Mouse (Mus musculus) heart, embryonic 11.5 days (tissue): ENCODE measurements around the gene Ostc. TPM values are rescaled to one million over a fixed set of nuclear protein-coding genes. Genes with fewer than 3 reads are reported as not detected.
A peak's percentile ranks its signal among the peaks of the same experiment; 100 is the strongest.

Experiments
- ATAC-seq: fragments of 200-750 bp; cut with Nextera tagmentation; replicated peaks from 2 replicates; pipeline ENCODE4 v1.8.0; 2017; ENCODE audit warnings: moderate library complexity; ENCODE audit not compliant: insufficient number of reproducible peaks, low FRiP score, low TSS enrichment
- H3K27ac ChIP-seq: fragments of 300-500 bp; sonication (generic); 2 replicates; pipeline ENCODE4 v1.5.1; 2014; ENCODE audit warnings: mild to moderate bottlenecking, low read depth, low read length
- H3K27me3 ChIP-seq: fragments of 300-500 bp; sonication (generic); 2 replicates; pipeline ENCODE4 v1.6.1; 2014; ENCODE audit warnings: mild to moderate bottlenecking, low read length, mixed read lengths; ENCODE audit not compliant: control insufficient read depth, insufficient read depth
- H3K36me3 ChIP-seq: fragments of 300-500 bp; sonication (generic); 2 replicates; pipeline ENCODE4 v1.6.1; 2014; ENCODE audit warnings: mild to moderate bottlenecking, low read length, moderate library complexity, mixed read lengths; ENCODE audit not compliant: control insufficient read depth, insufficient read depth
- H3K4me1 ChIP-seq: fragments of 300-500 bp; sonication (generic); 2 replicates; pipeline ENCODE4 v1.6.1; 2014; ENCODE audit warnings: low read length; ENCODE audit not compliant: control insufficient read depth, insufficient read depth
- H3K4me2 ChIP-seq: fragments of 300-500 bp; sonication (generic); 2 replicates; pipeline ENCODE4 v1.6.1; 2014; ENCODE audit warnings: mild to moderate bottlenecking, moderate library complexity
- H3K4me3 ChIP-seq: fragments of 300-500 bp; sonication (generic); 2 replicates; pipeline ENCODE4 v1.5.1; 2014; ENCODE audit warnings: low read depth, low read length
- H3K9ac ChIP-seq: fragments of 300-500 bp; sonication (generic); 2 replicates; pipeline ENCODE4 v1.6.1; 2014; ENCODE audit warnings: mild to moderate bottlenecking, low read depth, low read length, moderate library complexity
- H3K9me3 ChIP-seq: fragments of 300-500 bp; sonication (generic); replicated peaks from 2 replicates; pipeline ENCODE4 v1.6.1; 2016; ENCODE audit warnings: low read length; ENCODE audit not compliant: control insufficient read depth
- WGBS: fragments of 180-500 bp; shearing (Covaris S2); extraction: QIAGEN DNeasy Blood & Tissue Kit; methylation state at CpG from one replicate; pipeline ENCODE4 v1.1.7; 2014; ENCODE audit not compliant: insufficient replicate concordance; 5-methylcytosine and 5-hydroxymethylcytosine counted together
- polyA plus RNA-seq: library from polyadenylated mRNA; unstranded; fragments of >200 nt; fragmentation: Nextera tagmentation; extraction: Ambion mirVana; gene quantifications from 2 replicates; pipeline ENCODE4 v1.2.1, GENCODE M21; 2014

Ostc gene
- polyA plus RNA-seq = 282 and 300 TPM in 2 replicates

DNA sequence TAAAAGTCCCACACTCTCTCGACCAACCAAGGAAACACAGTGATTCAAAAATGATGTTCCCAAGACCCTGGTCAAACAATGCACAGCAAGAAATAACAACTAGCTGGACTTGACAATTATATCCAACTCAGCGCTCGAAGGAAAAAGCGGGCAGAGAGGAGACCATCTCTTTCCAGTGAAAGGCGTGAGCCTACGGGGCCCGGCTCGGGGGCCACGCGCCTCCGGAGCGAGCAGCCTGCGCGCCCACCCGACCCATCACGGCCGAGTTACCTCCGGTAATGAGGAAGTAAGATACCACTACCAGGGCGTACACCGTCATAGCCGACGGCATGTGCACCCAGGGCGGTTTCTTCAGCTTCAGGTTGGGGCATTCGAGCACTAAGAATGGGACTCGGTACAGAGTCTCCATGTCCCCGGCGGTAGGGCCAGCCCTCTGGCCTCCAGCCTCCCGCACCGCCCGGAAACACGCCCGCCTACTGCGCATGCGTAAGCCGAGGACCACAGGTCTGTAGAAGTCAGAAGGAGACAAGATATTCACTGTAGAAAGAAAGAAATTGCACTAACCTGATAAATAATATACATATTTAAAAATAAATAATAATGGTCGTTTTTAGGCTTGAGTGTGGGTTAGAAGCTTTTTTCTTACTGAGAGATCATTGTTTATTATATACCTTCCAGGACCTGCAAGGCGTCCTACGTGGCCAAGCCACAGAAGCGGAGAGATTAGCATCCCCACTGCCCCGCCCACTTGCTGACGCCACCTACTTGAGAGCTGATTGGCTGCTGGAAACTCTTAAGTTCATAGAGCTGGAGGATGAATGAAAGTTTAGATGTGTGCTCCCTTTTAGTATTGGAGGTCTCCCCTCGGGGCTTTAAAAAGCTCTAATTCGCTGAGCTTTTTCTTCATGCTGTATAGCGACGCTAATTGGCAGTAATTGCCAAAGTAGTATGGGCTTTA is at the start of gene Ostc:
Gene Ostc (minus strand): TSS at position 478 of the 958 bp plus-strand sequence.
- H3K9me3 ChIP-seq = no peaks in the 10 kb centered on the region
- H3K27me3 ChIP-seq = no peaks in the 10 kb centered on the region
- no peaks in the 10 kb centered on the region for H3K36me3 ChIP-seq
- H3K9ac ChIP-seq = peak within 1 kb of the TSS; percentile 92
- peak within 1 kb of the TSS; percentile 76 for H3K4me2 ChIP-seq
- H3K27ac ChIP-seq = peak within 1 kb of the TSS; percentile 88
- peak within 1 kb of the TSS; percentile 84 for H3K4me3 ChIP-seq
- H3K4me1 ChIP-seq = peaks cover 7% of the 10 kb centered on the region
- WGBS = under 1% methylated on average over 45 of the region's 45 CpGs
- peak; percentile 96 for ATAC-seq

DNA sequence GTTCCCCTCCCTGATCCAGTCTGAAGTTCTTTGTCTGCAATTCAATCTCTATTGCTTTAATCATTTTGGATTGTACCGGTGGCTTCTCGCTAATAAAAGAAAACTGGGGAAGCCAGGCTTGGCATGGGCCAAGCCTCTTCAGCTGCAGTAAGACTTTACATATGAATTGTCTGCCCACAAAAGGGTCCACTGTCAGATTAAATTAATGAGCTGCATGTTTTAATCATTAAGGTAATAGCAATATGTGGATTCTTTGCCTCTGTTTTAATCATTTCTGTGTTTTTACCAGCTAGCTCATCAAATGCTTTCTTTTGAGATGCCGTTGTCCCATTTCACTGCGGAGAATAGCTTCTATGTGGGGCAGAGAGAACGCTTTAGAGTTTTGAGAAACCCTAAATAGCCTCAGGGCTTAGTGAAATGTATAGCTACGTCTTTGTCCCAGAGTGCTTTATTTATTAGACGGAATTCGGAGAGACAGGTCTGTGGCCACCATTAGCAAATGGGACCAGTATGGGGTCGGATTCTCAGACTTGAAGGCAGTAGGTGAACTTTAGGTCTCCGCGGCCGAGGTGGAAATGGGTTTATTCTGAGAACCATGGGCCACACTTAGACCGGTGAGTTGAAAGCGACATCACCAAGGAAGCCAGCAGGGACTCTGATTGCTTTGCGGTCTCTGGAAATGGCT is 49.1 kb upstream of the Ostc start:
- Histone ChIP-seq H3K4me1 (no peaks in the 10 kb centered on the region), H3K27me3 (no peaks in the 10 kb centered on the region), H3K27ac (no peak overlapping the region), H3K4me3 (no peak overlapping the region), H3K9ac (no peak overlapping the region), H3K36me3 (no peaks in the 10 kb centered on the region), H3K9me3 (no peaks in the 10 kb centered on the region), H3K4me2 (no peak overlapping the region)
- 80% methylated on average over 15 of the region's 15 CpGs for WGBS
- no peak for ATAC-seq

DNA sequence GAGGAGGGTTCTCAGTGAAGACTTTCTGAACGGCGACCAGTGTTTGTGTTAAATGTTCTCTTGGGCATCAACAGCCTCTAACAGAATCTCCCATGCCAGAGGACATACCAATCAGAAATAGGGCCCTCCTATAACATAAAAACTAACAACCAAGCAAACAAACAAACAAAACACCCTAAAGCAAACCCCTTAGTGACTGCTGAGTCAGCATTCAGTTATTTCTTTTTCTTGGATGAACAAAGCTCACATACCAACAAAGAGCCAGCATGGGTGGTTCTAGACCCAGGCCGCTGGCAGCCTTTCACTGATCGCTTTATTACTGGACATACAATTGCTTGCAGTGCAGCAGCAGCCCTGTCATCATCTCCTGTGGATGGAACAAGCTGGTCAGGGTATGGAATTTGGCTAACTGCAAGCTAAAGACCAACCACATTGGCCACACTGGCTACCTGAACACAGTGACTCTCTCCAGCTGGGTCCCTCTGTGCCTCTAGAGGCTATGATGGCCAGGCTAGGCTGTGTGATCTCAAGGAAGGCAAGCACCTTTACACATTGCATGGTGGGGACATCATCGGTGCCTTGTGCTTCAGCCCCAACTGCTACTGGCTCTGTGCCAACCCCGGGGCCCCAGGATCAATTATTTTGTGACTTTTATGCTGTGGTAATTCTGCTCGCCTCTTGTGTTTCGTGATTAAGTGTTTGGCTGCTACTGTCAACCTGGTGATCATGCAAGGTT is 48.0 kb upstream of the Ostc start:
- H3K4me2 ChIP-seq = no peak overlapping the region
- 86% methylated on average over 8 of the region's 8 CpGs for WGBS
- ATAC-seq = no peak
- H3K36me3 ChIP-seq = no peaks in the 10 kb centered on the region
- H3K9me3 ChIP-seq = no peaks in the 10 kb centered on the region
- H3K4me3 ChIP-seq = no peak overlapping the region
- no peak overlapping the region for H3K9ac ChIP-seq
- H3K27me3 ChIP-seq = no peaks in the 10 kb centered on the region
- no peak overlapping the region for H3K27ac ChIP-seq
- no peaks in the 10 kb centered on the region for H3K4me1 ChIP-seq

DNA sequence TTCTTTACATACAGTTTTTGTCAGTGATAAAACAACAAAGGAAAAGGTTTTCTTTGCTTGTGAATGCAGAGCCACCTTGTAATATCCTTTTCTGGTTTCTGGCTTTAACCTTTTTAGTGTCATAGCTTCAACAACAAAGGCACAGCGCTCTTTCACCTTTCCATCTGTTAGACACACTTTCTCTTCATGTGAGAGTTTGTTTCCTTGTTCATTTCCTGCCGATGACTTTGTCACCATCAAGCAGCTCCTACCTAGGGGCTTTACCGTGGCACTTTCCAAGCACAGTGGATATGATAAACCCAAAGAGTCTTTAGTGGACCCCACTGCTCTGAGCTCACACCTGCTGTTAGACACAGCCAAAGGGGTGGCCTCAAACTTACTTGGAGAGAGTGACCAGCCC is 40.0 kb upstream of the Ostc start:
- Histone ChIP-seq H3K36me3 (no peaks in the 10 kb centered on the region), H3K9ac (no peak overlapping the region)
- WGBS = 79% methylated on average over 3 of the region's 3 CpGs

DNA sequence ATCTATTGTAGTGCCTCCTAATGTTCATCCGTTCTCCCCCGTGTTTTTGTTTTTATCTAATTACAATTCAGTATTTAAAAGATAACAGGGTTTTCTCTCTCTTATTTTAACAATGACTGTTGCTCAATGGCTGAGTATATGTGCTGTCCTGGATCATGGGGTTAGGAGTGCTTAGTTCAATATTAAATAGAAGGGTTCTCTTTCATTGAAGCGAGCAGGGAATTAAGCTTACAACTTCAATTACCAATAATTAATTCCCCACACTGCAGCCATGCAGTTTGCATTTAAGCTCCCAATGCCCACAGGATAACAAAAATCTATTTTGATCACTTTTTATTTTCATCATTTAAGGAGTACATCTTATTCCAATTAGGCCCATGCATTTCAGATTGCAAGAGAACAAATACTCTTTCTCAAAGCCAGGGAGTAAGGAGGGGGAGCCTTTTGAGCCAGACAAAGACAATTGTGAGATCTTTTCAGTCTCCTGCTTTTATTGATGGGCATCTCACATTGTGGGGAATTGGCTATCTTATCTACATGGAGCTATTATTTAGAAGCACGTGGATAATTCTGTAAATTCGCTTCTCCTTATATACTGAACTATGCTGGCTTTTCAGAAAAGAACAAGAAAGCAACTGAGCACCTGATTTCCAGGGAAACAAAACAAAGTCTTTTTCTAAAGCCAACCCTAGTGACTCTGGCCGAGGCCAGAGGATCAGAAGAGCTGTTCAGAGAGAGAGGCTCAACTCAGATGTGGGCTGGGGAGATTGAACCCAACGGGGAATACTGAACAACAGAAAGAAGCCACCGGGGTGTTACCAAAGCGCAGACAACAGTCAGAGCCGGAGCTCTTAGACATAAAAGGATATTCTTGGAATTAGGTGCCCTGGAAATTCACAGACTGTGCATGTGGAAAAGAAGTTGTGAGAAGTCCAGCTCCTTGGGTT is 37.7 kb upstream of the Ostc start:
- Histone ChIP-seq H3K9ac (no peak overlapping the region), H3K27ac (no peak overlapping the region), H3K4me2 (no peak overlapping the region), H3K36me3 (no peaks in the 10 kb centered on the region), H3K27me3 (no peaks in the 10 kb centered on the region), H3K4me3 (no peak overlapping the region), H3K4me1 (no peaks in the 10 kb centered on the region), H3K9me3 (no peaks in the 10 kb centered on the region)
- 73% methylated on average over 10 of the region's 10 CpGs for WGBS
- no peak for ATAC-seq

More for the DNA sequence above, 40.0 kb upstream of the Ostc start:
- Histone ChIP-seq H3K9me3 (no peaks in the 10 kb centered on the region), H3K27me3 (no peaks in the 10 kb centered on the region), H3K4me3 (no peak overlapping the region), H3K4me2 (no peak overlapping the region), H3K27ac (no peak overlapping the region), H3K4me1 (no peaks in the 10 kb centered on the region)
- no peak for ATAC-seq

DNA sequence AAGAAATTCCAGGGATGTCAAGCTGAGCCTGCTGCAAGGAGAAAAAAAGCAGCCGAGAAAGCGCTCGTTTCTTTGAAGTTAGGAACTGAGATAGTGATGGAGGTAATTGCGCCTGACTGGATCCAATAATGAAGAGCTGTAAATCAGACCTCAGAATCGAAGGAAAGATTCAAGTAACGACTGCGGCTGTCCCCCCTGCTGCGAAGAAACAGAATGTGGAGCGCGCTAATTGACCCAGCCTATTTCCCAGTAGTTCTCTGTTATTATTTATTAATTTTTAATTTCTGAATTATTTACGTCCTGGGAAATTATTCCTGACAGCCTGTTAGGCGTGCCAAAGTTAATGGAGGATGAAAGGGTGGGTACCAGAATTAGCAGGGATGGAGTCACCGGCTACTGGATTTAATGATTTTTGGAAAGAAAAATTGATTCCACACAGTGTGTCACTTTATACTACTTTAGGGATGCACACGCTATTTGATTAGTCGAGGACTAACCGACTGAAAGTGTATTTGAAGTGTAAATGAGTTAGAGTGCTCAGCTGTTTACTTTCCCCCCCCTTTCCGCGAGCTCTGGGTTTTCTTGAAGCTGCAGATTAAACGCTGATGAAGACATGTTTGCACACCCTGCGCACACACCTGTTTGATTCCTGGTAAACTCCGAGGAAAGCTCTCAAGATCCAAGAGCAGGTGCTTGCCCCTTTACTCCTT is 28.6 kb upstream of the Ostc start:
- Histone ChIP-seq H3K36me3 (no peaks in the 10 kb centered on the region), H3K27ac (no peak overlapping the region), H3K9ac (no peak overlapping the region), H3K4me3 (no peak overlapping the region), H3K27me3 (no peaks in the 10 kb centered on the region), H3K4me2 (no peak overlapping the region), H3K9me3 (no peaks in the 10 kb centered on the region), H3K4me1 (no peaks in the 10 kb centered on the region)
- ATAC-seq = no peak
- WGBS = 61% methylated on average over 21 of the region's 21 CpGs

DNA sequence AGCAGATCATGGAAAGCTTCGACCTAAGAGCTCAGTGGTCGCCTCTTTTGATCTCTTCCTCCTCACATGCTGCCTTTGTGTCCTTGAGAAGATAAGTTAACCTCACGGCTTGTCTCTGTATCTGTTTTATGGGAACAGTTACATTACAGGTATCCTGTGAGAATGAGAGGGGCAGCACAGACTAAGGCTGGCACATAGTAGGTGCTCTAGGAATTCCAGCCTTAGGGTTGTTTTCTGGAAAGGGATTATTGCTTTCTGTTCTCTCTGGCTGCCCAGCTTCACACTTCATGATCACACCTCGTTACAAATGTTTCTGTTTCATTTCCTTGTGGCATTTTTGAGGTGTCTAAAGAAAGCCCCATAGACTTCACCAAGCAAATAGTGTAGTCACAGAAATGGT is 27.5 kb upstream of the Ostc start:
- no peak overlapping the region for H3K27ac ChIP-seq
- no peaks in the 10 kb centered on the region for H3K9me3 ChIP-seq
- H3K27me3 ChIP-seq = no peaks in the 10 kb centered on the region
- WGBS = 36% methylated on average over 4 of the region's 4 CpGs
- no peak for ATAC-seq
- no peaks in the 10 kb centered on the region for H3K36me3 ChIP-seq
- H3K9ac ChIP-seq = no peak overlapping the region
- H3K4me2 ChIP-seq = no peak overlapping the region
- no peak overlapping the region for H3K4me3 ChIP-seq
- no peaks in the 10 kb centered on the region for H3K4me1 ChIP-seq
